7 mouse cellular contexts compared by ENCODE assay signal in the genomic region with DNA sequence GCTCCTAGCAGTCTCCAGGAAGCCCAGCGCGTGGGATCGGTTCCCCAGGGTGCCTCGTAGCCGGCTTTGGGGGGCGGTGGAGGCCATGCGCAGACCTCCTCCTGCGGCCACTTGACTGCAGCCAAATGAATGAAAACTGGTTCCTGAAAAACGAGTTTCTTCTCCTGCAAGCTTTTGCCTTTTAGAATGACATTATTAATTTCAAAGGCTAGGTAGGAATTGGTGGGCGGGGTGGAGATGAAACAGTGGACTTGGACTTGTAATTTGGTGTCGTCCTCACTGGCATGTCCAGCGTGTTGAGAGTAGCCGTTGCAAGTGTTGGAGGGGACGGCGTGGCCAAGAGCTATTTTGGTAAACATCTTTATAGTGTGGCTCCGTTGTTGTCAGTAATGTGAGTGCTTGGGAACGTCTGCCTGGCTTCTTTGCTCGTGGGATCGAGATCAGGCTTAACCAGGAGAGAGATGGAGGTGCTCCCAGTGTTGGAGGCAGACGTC. TPM values are rescaled to one million over a fixed set of nuclear protein-coding genes. Genes with fewer than 3 reads are reported as not detected.
A peak's percentile ranks its signal among the peaks of the same experiment; 100 is the strongest.
DNase-seq lines count a peak whose midpoint lies in the region; ATAC-seq lines count a peak whose summit lies in the region.

No protein-coding gene starts in this region.

- no peaks in the 10 kb centered on the region for H3K9me3 ChIP-seq in forebrain, embryonic 16.5 days (ENCODE audit: control insufficient read depth, low read length)
- no peaks in the 10 kb centered on the region for H3K9me3 ChIP-seq in liver, embryonic 13.5 days (replicated peaks)

- H3K36me3 ChIP-seq in forebrain, embryonic 16.5 days (ENCODE audit: control insufficient read depth, insufficient read depth) = peaks cover 16% of the 10 kb centered on the region
- peaks cover 19% of the 10 kb centered on the region for H3K36me3 ChIP-seq in liver, embryonic 13.5 days

- H3K9ac ChIP-seq in forebrain, embryonic 16.5 days (replicated peaks; ENCODE audit: low read depth, low read length) = peak overlapping the region; percentile 97
- H3K9ac ChIP-seq in liver, embryonic 13.5 days = peak overlapping the region; percentile 77

- peak overlapping the region; percentile 99 for H3K27ac ChIP-seq in forebrain, embryonic 16.5 days (ENCODE audit: low read length)
- peak overlapping the region; percentile 70; the same call in 1 of the 2 replicates for H3K27ac ChIP-seq in liver, embryonic 13.5 days

- no peaks in the 10 kb centered on the region for H3K27me3 ChIP-seq in forebrain, embryonic 16.5 days (replicated peaks; ENCODE audit: control insufficient read depth, insufficient read depth, low read length)
- H3K27me3 ChIP-seq in liver, embryonic 13.5 days = peaks cover 44% of the 10 kb centered on the region

- H3K4me2 ChIP-seq in forebrain, embryonic 16.5 days (ENCODE audit: low read length) = peak overlapping the region; percentile 86
- peak overlapping the region; percentile 85 for H3K4me2 ChIP-seq in liver, embryonic 13.5 days

- under 1% methylated on average over 20 of the region's 20 CpGs for WGBS in forebrain, embryonic 16.5 days
- WGBS in liver, embryonic 13.5 days (ENCODE audit: insufficient replicate concordance) = 2% methylated on average over 20 of the region's 20 CpGs

- H3K4me1 ChIP-seq in forebrain, embryonic 16.5 days (replicated peaks; ENCODE audit: control insufficient read depth, insufficient read depth, low read length) = peaks cover 58% of the 10 kb centered on the region
- peaks cover 25% of the 10 kb centered on the region for H3K4me1 ChIP-seq in liver, embryonic 13.5 days (replicated peaks)

- peak overlapping the region; percentile 91 for H3K4me3 ChIP-seq in forebrain, embryonic 16.5 days (replicated peaks; ENCODE audit: low read length)
- peak overlapping the region; percentile 69 for H3K4me3 ChIP-seq in liver, embryonic 13.5 days (replicated peaks)

- no peak for ATAC-seq in forebrain, embryonic 16.5 days
- no peak for ATAC-seq in liver, embryonic 13.5 days (ENCODE audit: low read depth)

- DNase-seq in thymus, postnatal 0 days (ENCODE audit: low spot score) = peak; percentile 19
- DNase-seq in thymus, postnatal 4 days = no peak
- no peak for DNase-seq in liver, embryonic 13.5 days
- DNase-seq in thymus, postnatal 25 days = peak; percentile 26
- no peak for DNase-seq in cerebellum, adult 8-10 months
- no peak for DNase-seq in gastrocnemius, adult 8-10 months (ENCODE audit: low spot score in 2 of 2)

RNA-seq across cellular contexts. Expression of gene Enc1, which starts 0.9 kb away (rescaled TPM):
- 1.9 and 2.0 TPM in 2 replicates for polyA plus RNA-seq in thymus, postnatal 0 days (2015; fragmentation: Nextera tagmentation; extraction: Ambion mirVana)
- polyA plus RNA-seq in forebrain, embryonic 16.5 days (2015; fragmentation: Nextera tagmentation; extraction: Ambion mirVana) = 133 and 143 TPM in 2 replicates
- polyA plus RNA-seq in liver, embryonic 13.5 days (2015; fragmentation: Nextera tagmentation; extraction: Ambion mirVana) = 0.75 and 0.81 TPM in 2 replicates
- 1 to 10 TPM in 2 of 4 experiments, under 1 TPM in 2; 0.90 to 2.6 (median 1.1) TPM for total RNA-seq in gastrocnemius, adult 8-10 months (2022)

RNA-seq across cellular contexts. Expression of gene Hexb, which starts 43.7 kb away (rescaled TPM):
- polyA plus RNA-seq in thymus, postnatal 0 days (2015; fragmentation: Nextera tagmentation; extraction: Ambion mirVana) = 97.2 and 99.2 TPM in 2 replicates
- polyA plus RNA-seq in forebrain, embryonic 16.5 days (2015; fragmentation: Nextera tagmentation; extraction: Ambion mirVana) = 32.8 and 38.7 TPM in 2 replicates
- polyA plus RNA-seq in liver, embryonic 13.5 days (2015; fragmentation: Nextera tagmentation; extraction: Ambion mirVana) = 16.0 and 20.4 TPM in 2 replicates
- total RNA-seq in gastrocnemius, adult 8-10 months (2022) = 1 to 10 TPM; 5.4 to 7.3 (median 6.4) TPM

Comparison
In these comparisons a context has a peak if more than half of its experiments do, and no peak if none do; other contexts are left out.
1. DNase-seq: peak in thymus, postnatal 0 days (single experiment) and thymus, postnatal 25 days (single experiment); none in thymus, postnatal 4 days (single experiment), liver, embryonic 13.5 days (single experiment), cerebellum, adult 8-10 months (single experiment) and gastrocnemius, adult 8-10 months (0 of 2).
2. RNA of gene Enc1, which starts 0.9 kb away (polyA plus RNA-seq): 133 to 143 TPM in forebrain, embryonic 16.5 days; 1.9 to 2.0 TPM in thymus, postnatal 0 days and 0.75 to 0.81 TPM in liver, embryonic 13.5 days; every median in the first group is over 10 times any median in the second.